ENCODE assay signal across 8 mouse cellular contexts in the genomic region with DNA sequence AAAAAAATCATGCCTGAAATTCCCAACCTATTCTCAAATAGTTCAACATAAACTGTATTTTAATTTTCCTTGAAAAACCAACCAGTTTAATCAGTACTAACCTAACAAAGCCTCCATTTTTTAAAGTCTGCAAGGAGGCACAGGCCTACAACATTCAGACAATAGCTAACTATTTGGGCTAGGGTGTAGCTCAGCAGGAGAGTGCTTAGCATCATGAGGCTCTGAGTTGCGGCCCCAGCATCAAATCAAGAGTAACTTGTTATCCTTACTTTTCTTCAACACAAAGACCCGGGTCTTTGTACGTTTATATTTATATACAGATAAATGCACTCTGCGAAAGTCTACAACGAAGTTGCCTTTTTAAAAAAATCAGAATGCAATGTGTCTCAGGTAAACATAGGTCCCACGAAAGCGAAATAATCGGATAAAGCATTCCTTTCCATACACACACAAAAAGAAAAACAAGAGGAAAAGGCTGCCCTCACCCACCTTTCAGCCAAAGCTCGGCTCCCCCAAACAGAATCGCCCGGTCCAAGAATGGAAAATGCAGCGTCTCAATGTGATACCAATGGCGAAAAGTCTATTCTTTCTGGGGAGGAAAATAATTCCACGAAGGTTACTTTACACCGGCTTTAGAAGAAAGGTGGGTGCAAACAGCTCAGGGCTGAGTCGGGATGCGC. TPM values are rescaled to one million over a fixed set of nuclear protein-coding genes. Genes with fewer than 3 reads are reported as not detected.
DNase-seq lines count a peak whose midpoint lies in the region; ATAC-seq and TF ChIP-seq lines count a peak whose summit lies in the region.

No protein-coding gene starts in this region.

- no peaks in the 10 kb centered on the region for H3K9me3 ChIP-seq in lung, postnatal 0 days (ENCODE audit: low read length)
- H3K9me3 ChIP-seq in heart, postnatal 0 days (replicated peaks; ENCODE audit: control insufficient read depth, low read length): no peaks in the 10 kb centered on the region

- peak overlapping the region; percentile 95 for H3K9ac ChIP-seq in lung, postnatal 0 days (replicated peaks; ENCODE audit: low read depth)
- peak overlapping the region; percentile 88 for H3K9ac ChIP-seq in heart, postnatal 0 days (replicated peaks; ENCODE audit: low read depth, low read length)

- TF ChIP-seq EP300 in lung, postnatal 0 days (IDR thresholded peaks at IDR 0.05): 0 out of 2 replicates have a peak, but pooled peaks have one; percentile 10
- no peak for TF ChIP-seq EP300 in heart, postnatal 0 days (IDR thresholded peaks at IDR 0.05; ENCODE audit: low read depth)

- peak overlapping the region; percentile 73 for H3K4me2 ChIP-seq in lung, postnatal 0 days (replicated peaks; ENCODE audit: low read depth, low read length)
- peak overlapping the region; percentile 65 for H3K4me2 ChIP-seq in heart, postnatal 0 days (ENCODE audit: low read depth, low read length)

- peak; percentile 39 for DNase-seq in lung, postnatal 0 days (ENCODE audit: low spot score)
- DNase-seq in lung, postnatal 10 days: no peak
- peak; percentile 38 for DNase-seq in adipocyte (ENCODE audit: low spot score)
- peak; percentile 34 for DNase-seq in heart, postnatal 0 days (ENCODE audit: low spot score)
- peak; percentile 25 for DNase-seq in mesoderm, embryonic 11.5 days (ENCODE audit: low read depth, low spot score)
- DNase-seq in adrenal gland, adult 18-20 months (ENCODE audit: low spot score in 2 of 2): no peak
- no peak for DNase-seq in adrenal gland, adult 2 months

- H3K36me3 ChIP-seq in lung, postnatal 0 days (ENCODE audit: insufficient read depth, low read length): 0 out of 2 replicates have a peak, but pooled peaks cover 4% of the 10 kb centered on the region
- peaks cover 7% of the 10 kb centered on the region; the same call in 1 of the 2 replicates for H3K36me3 ChIP-seq in heart, postnatal 0 days (replicated peaks; ENCODE audit: control insufficient read depth, insufficient read depth, low read length)

- peak overlapping the region; percentile 91 for H3K27ac ChIP-seq in lung, postnatal 0 days (ENCODE audit: low read length)
- H3K27ac ChIP-seq in heart, postnatal 0 days (ENCODE audit: low read depth): peak overlapping the region; percentile 93

- H3K27me3 ChIP-seq in lung, postnatal 0 days (replicated peaks; ENCODE audit: insufficient read depth, low read length): no peaks in the 10 kb centered on the region
- no peaks in the 10 kb centered on the region for H3K27me3 ChIP-seq in heart, postnatal 0 days (ENCODE audit: control insufficient read depth, insufficient read depth, low read length)

- TF ChIP-seq CTCF in lung, postnatal 0 days (IDR thresholded peaks at IDR 0.05): no peak
- no peak for TF ChIP-seq CTCF in heart, postnatal 0 days (IDR thresholded peaks at IDR 0.05; ENCODE audit: low read depth)

- peak overlapping the region; percentile 87 for H3K4me3 ChIP-seq in lung, postnatal 0 days (ENCODE audit: low read depth, low read length)
- peak overlapping the region; percentile 86 for H3K4me3 ChIP-seq in heart, postnatal 0 days (ENCODE audit: low read depth, low read length)

- H3K4me1 ChIP-seq in lung, postnatal 0 days (ENCODE audit: insufficient read depth, low read depth, low read length): peaks cover 13% of the 10 kb centered on the region; the same call in 1 of the 2 replicates
- H3K4me1 ChIP-seq in heart, postnatal 0 days (ENCODE audit: control insufficient read depth, insufficient read depth): peaks cover 17% of the 10 kb centered on the region

- WGBS in lung, postnatal 0 days: 0% methylated on average over 17 of the region's 17 CpGs
- WGBS in heart, postnatal 0 days: 0% methylated on average over 17 of the region's 17 CpGs

- ATAC-seq in lung, postnatal 0 days: no peak
- ATAC-seq in heart, postnatal 0 days (ENCODE audit: insufficient read depth, low read depth): peak; percentile 3; the same call in 1 of the 2 replicates
- ATAC-seq in megakaryocyte-erythroid progenitor cell, adult 5-6 weeks (replicated peaks; ENCODE audit: low FRiP score, low TSS enrichment, poor library complexity, severe bottlenecking): no peak

RNA-seq across cellular contexts. Expression of gene Zfp266, which starts 0.5 kb away (rescaled TPM):
- polyA plus RNA-seq in lung, postnatal 0 days (2015; fragmentation: Nextera tagmentation; extraction: Ambion mirVana): 63.8 and 73.4 TPM in 2 replicates
- total RNA-seq in heart, postnatal 0 days (2014; rRNA removed; ENCODE audit: low replicate concordance): 26.8 and 50.1 TPM in 2 replicates
- 25.4 and 28.7 TPM in 2 replicates for polyA plus RNA-seq in heart, postnatal 0 days (2015; fragmentation: Nextera tagmentation; extraction: Ambion mirVana)
- total RNA-seq in adrenal gland, adult 18-20 months (2021): 10 to 100 TPM; 31.0 to 34.2 TPM
- 10 to 100 TPM; 36.4 to 39.4 TPM for total RNA-seq in adrenal gland, adult 2 months (2021)
- 1.1 and 1.3 TPM in 2 replicates for polyA plus RNA-seq in adrenal gland, adult 2 months (2012; rRNA removed)
- total RNA-seq in megakaryocyte-erythroid progenitor cell, adult 5-6 weeks (2014; fragmentation: Nextera tagmentation): 48.4 and 54.9 TPM in 2 replicates
- total RNA-seq in megakaryocyte-erythroid progenitor cell, adult 5-6 weeks (2017): 46.8 and 47.2 TPM in 2 replicates

RNA-seq across cellular contexts. Expression of gene Zfp426, which starts 28.1 kb away (rescaled TPM):
- 14.8 and 17.5 TPM in 2 replicates for polyA plus RNA-seq in lung, postnatal 0 days (2015; fragmentation: Nextera tagmentation; extraction: Ambion mirVana)
- 10.4 and 13.7 TPM in 2 replicates for total RNA-seq in heart, postnatal 0 days (2014; rRNA removed; ENCODE audit: low replicate concordance)
- polyA plus RNA-seq in heart, postnatal 0 days (2015; fragmentation: Nextera tagmentation; extraction: Ambion mirVana): 7.9 and 9.0 TPM in 2 replicates
- 10 to 100 TPM; 20.4 to 20.9 TPM for total RNA-seq in adrenal gland, adult 18-20 months (2021)
- total RNA-seq in adrenal gland, adult 2 months (2021): 10 to 100 TPM; 22.2 to 25.0 TPM
- polyA plus RNA-seq in adrenal gland, adult 2 months (2012; rRNA removed): 2.1 and 2.3 TPM in 2 replicates
- total RNA-seq in megakaryocyte-erythroid progenitor cell, adult 5-6 weeks (2014; fragmentation: Nextera tagmentation): 15.2 and 19.6 TPM in 2 replicates
- 15.0 and 22.3 TPM in 2 replicates for total RNA-seq in megakaryocyte-erythroid progenitor cell, adult 5-6 weeks (2017)

Comparison
In these comparisons a context has a peak if more than half of its experiments do, and no peak if none do; other contexts are left out.
1. DNase-seq: peak in lung, postnatal 0 days (single experiment), adipocyte (single experiment), heart, postnatal 0 days (single experiment) and mesoderm, embryonic 11.5 days (single experiment); none in lung, postnatal 10 days (single experiment), adrenal gland, adult 18-20 months (0 of 2) and adrenal gland, adult 2 months (single experiment).